Mouse (Mus musculus): ENCODE data around the gene Pdxdc1.

- TF ChIP-seq POLR2A (IDR thresholded peaks at IDR 0.05; ENCODE audit: borderline replicate concordance, low read depth, low read length) = no peak
- TF ChIP-seq CTCF (IDR thresholded peaks at IDR 0.05; ENCODE audit: low read depth, low read length) = no peak
Measured at GRCm38 (mm10) chr16:13866076-13866475, 36.9 kb downstream of the Pdxdc1 start.

All from bone marrow macrophage, adult 2 months (primary cell).